Mouse (Mus musculus): ENCODE measurements around the gene Maml3. TPM values are rescaled to one million over a fixed set of nuclear protein-coding genes. Genes with fewer than 3 reads are reported as not detected.

The Maml3 gene
- total RNA-seq, 2 experiments from 2014 or later = 4.4 to 10.6 TPM

- ATAC-seq (replicated peaks; ENCODE audit: low FRiP score, low TSS enrichment, poor library complexity, severe bottlenecking) = no peak
Measured at GRCm38 (mm10) chr3:51969451-51969850, 135.4 kb downstream of the Maml3 start.

GRCm38 (mm10) chr3:51965841-51966240 lies 139.0 kb downstream of the Maml3 start:
- no peak for ATAC-seq (replicated peaks; ENCODE audit: low FRiP score, low TSS enrichment, poor library complexity, severe bottlenecking)

GRCm38 (mm10) chr3:51965436-51965835 lies 139.4 kb downstream of the Maml3 start:
- ATAC-seq (replicated peaks; ENCODE audit: low FRiP score, low TSS enrichment, poor library complexity, severe bottlenecking) = no peak

- ATAC-seq (replicated peaks; ENCODE audit: low FRiP score, low TSS enrichment, poor library complexity, severe bottlenecking) = no peak
Measured at GRCm38 (mm10) chr3:51965008-51965407, 139.9 kb downstream of the Maml3 start.

- ATAC-seq (replicated peaks; ENCODE audit: low FRiP score, low TSS enrichment, poor library complexity, severe bottlenecking) = peak; percentile 48
Measured at GRCm38 (mm10) chr3:51963891-51964593, 140.8 kb downstream of the Maml3 start.

- ATAC-seq (replicated peaks; ENCODE audit: low FRiP score, low TSS enrichment, poor library complexity, severe bottlenecking) = no peak
Measured at GRCm38 (mm10) chr3:51963151-51963791, 141.6 kb downstream of the Maml3 start.

GRCm38 (mm10) chr3:51958751-51959150 lies 146.1 kb downstream of the Maml3 start:
- ATAC-seq (replicated peaks; ENCODE audit: low FRiP score, low TSS enrichment, poor library complexity, severe bottlenecking) = no peak

GRCm38 (mm10) chr3:51954441-51954840 lies 150.4 kb downstream of the Maml3 start:
- ATAC-seq (replicated peaks; ENCODE audit: low FRiP score, low TSS enrichment, poor library complexity, severe bottlenecking) = no peak

GRCm38 (mm10) chr3:51953927-51954326 lies 150.9 kb downstream of the Maml3 start:
- no peak for ATAC-seq (replicated peaks; ENCODE audit: low FRiP score, low TSS enrichment, poor library complexity, severe bottlenecking)

- no peak for ATAC-seq (replicated peaks; ENCODE audit: low FRiP score, low TSS enrichment, poor library complexity, severe bottlenecking)
Measured at GRCm38 (mm10) chr3:51952728-51953623, 151.9 kb downstream of the Maml3 start.

- ATAC-seq (replicated peaks; ENCODE audit: low FRiP score, low TSS enrichment, poor library complexity, severe bottlenecking) = no peak
Measured at GRCm38 (mm10) chr3:51952267-51952666, 152.6 kb downstream of the Maml3 start.

- no peak for ATAC-seq (replicated peaks; ENCODE audit: low FRiP score, low TSS enrichment, poor library complexity, severe bottlenecking)
Measured at GRCm38 (mm10) chr3:51949651-51950050, 155.2 kb downstream of the Maml3 start.

- no peak for ATAC-seq (replicated peaks; ENCODE audit: low FRiP score, low TSS enrichment, poor library complexity, severe bottlenecking)
Measured at GRCm38 (mm10) chr3:51947168-51947567, 157.7 kb downstream of the Maml3 start.

GRCm38 (mm10) chr3:51943642-51944041 lies 161.2 kb downstream of the Maml3 start:
- no peak for ATAC-seq (replicated peaks; ENCODE audit: low FRiP score, low TSS enrichment, poor library complexity, severe bottlenecking)

GRCm38 (mm10) chr3:51941781-51942180 lies 163.1 kb downstream of the Maml3 start:
- no peak for ATAC-seq (replicated peaks; ENCODE audit: low FRiP score, low TSS enrichment, poor library complexity, severe bottlenecking)

GRCm38 (mm10) chr3:51939864-51940263 lies 165.0 kb downstream of the Maml3 start:
- no peak for ATAC-seq (replicated peaks; ENCODE audit: low FRiP score, low TSS enrichment, poor library complexity, severe bottlenecking)

GRCm38 (mm10) chr3:51939054-51939453 lies 165.8 kb downstream of the Maml3 start:
- ATAC-seq (replicated peaks; ENCODE audit: low FRiP score, low TSS enrichment, poor library complexity, severe bottlenecking) = 0 out of 2 replicates have a peak, but pooled peaks have one; percentile 7

- no peak for ATAC-seq (replicated peaks; ENCODE audit: low FRiP score, low TSS enrichment, poor library complexity, severe bottlenecking)
Measured at GRCm38 (mm10) chr3:51937176-51937575, 167.7 kb downstream of the Maml3 start.

GRCm38 (mm10) chr3:51934531-51935485 lies 170.1 kb downstream of the Maml3 start:
- ATAC-seq (replicated peaks; ENCODE audit: low FRiP score, low TSS enrichment, poor library complexity, severe bottlenecking) = no peak
